Mouse (Mus musculus) olfactory bulb, adult 2 months (tissue): ENCODE data around the gene Nptx1. TPM values are rescaled to one million over a fixed set of nuclear protein-coding genes. Genes with fewer than 3 reads are reported as not detected.

Source experiments
- H3K27ac ChIP-seq: fragments of 200-500 bp; 2 replicates; pipeline ENCODE4 v1.5.1; 2012; ENCODE audit warnings: low read depth, low read length; ENCODE audit not compliant: insufficient read depth
- H3K4me1 ChIP-seq: fragments of 200-500 bp; 2 replicates; pipeline ENCODE4 v1.6.1; 2012; ENCODE audit warnings: low read length; ENCODE audit not compliant: control insufficient read depth, insufficient read depth
- H3K4me3 ChIP-seq: fragments of 200-500 bp; 2 replicates; pipeline ENCODE4 v1.5.1; 2012; ENCODE audit warnings: mild to moderate bottlenecking, low read depth, low read length, moderate library complexity; ENCODE audit not compliant: insufficient read depth
- CTCF ChIP-seq: fragments of 200-500 bp; IDR thresholded peaks from 2 replicates; pipeline ENCODE4 v1.5.1; 2012; ENCODE audit warnings: low read depth, mild to moderate bottlenecking, low read length, moderate library complexity; ENCODE audit not compliant: insufficient read depth
- POLR2A ChIP-seq: fragments of 200-500 bp; IDR thresholded peaks from 2 replicates; pipeline ENCODE4 v1.6.1; 2012; ENCODE audit warnings: mild to moderate bottlenecking, low read depth, low read length, moderate library complexity; ENCODE audit not compliant: insufficient read depth
- WGBS: fragments of 180-500 bp; shearing (Covaris S2); methylation state at CpG from one replicate; pipeline ENCODE4 v1.1.7; 2018; 5-methylcytosine and 5-hydroxymethylcytosine counted together
- polyA plus RNA-seq: library from polyadenylated mRNA; stranded (reverse); fragments of >200 nt; gene quantifications from 2 replicates; pipeline ENCODE4 v1.2.4, GENCODE M21; 2012; ENCODE audit warnings: low replicate concordance; ENCODE audit not compliant: missing spikeins, insufficient read depth, insufficient read length

Nptx1 gene
- polyA plus RNA-seq, 1 experiment: not detected

- WGBS: 17% methylated on average over 10 of the region's 10 CpGs
- no peak for TF ChIP-seq POLR2A
- TF ChIP-seq CTCF: no peak
- H3K4me1 ChIP-seq: peaks cover 15% of the 10 kb centered on the region
- H3K27ac ChIP-seq: no peak overlapping the region
- H3K4me3 ChIP-seq: no peak overlapping the region
Observed at GRCm38 (mm10) chr11:119565684-119566083, 18.1 kb upstream of the Nptx1 start.

GRCm38 (mm10) chr11:119565021-119565420, 17.5 kb upstream of the Nptx1 start:
- TF ChIP-seq POLR2A (no peak), CTCF (no peak)
- H3K27ac ChIP-seq: no peak overlapping the region
- H3K4me3 ChIP-seq: no peak overlapping the region
- WGBS: 81% methylated on average over 7 of the region's 7 CpGs
- peaks cover 15% of the 10 kb centered on the region for H3K4me1 ChIP-seq

GRCm38 (mm10) chr11:119564383-119564782, 16.8 kb upstream of the Nptx1 start:
- no peak for TF ChIP-seq CTCF
- TF ChIP-seq POLR2A: no peak
- peaks cover 15% of the 10 kb centered on the region for H3K4me1 ChIP-seq
- H3K4me3 ChIP-seq: no peak overlapping the region
- WGBS: 93% methylated on average over 10 of the region's 10 CpGs
- no peak overlapping the region for H3K27ac ChIP-seq

GRCm38 (mm10) chr11:119563166-119563565, 15.6 kb upstream of the Nptx1 start:
- H3K27ac ChIP-seq: no peak overlapping the region
- 75% methylated on average over 9 of the region's 9 CpGs for WGBS
- peaks cover 22% of the 10 kb centered on the region for H3K4me1 ChIP-seq
- no peak overlapping the region for H3K4me3 ChIP-seq
- TF ChIP-seq CTCF: no peak
- TF ChIP-seq POLR2A: no peak

GRCm38 (mm10) chr11:119562286-119562685, 14.7 kb upstream of the Nptx1 start:
- TF ChIP-seq CTCF (no peak), POLR2A (no peak)
- Histone ChIP-seq H3K4me3 (no peak overlapping the region), H3K27ac (no peak overlapping the region), H3K4me1 (peaks cover 22% of the 10 kb centered on the region)
- WGBS: 66% methylated on average over 6 of the region's 6 CpGs

DNA sequence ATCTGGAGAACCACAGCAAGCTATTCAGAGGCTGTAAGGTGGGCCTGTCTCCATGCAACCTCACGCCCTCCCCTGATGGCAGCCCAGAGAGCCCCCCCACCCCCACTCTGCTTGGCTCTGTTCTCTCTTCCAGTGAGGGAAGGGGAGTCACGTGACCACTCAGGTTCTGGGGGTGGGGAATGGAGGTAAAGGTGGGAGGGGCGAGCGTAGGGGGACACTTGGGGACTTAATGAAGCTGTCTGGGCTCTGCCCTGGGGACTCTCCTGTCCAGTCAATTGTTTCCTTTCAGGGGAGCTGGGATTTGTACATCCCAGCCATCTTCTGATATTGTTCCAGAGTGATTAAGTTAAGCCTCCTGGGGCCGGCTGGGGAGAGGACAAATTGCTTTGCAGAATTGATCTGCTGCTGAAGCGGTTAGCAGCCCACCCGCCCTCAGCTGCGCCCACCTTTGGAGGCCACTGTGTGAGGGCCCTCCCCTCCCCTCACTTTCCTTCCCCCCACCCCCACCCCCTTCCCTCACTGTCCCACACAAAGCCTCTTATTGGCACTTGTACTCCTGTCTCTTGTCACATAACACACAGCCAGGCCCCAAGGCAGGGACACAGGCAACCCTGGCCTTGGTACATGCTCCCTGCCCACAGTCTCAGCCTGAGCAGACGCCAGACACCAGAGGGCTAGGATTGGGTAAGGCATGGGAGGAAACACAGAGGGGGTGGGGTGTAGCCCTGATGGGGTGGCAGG, 11.5 kb upstream of the Nptx1 start:
- H3K4me1 ChIP-seq: peaks cover 7% of the 10 kb centered on the region
- WGBS: 36% methylated on average over 9 of the region's 9 CpGs
- H3K27ac ChIP-seq: no peak overlapping the region
- TF ChIP-seq POLR2A (no peak), CTCF (no peak)
- H3K4me3 ChIP-seq: no peak overlapping the region

GRCm38 (mm10) chr11:119557940-119558869, 10.7 kb upstream of the Nptx1 start:
- H3K4me1 ChIP-seq: peaks cover 7% of the 10 kb centered on the region
- no peak overlapping the region for H3K4me3 ChIP-seq
- H3K27ac ChIP-seq: no peak overlapping the region
- TF ChIP-seq CTCF: no peak
- 48% methylated on average over 17 of the region's 17 CpGs for WGBS

DNA sequence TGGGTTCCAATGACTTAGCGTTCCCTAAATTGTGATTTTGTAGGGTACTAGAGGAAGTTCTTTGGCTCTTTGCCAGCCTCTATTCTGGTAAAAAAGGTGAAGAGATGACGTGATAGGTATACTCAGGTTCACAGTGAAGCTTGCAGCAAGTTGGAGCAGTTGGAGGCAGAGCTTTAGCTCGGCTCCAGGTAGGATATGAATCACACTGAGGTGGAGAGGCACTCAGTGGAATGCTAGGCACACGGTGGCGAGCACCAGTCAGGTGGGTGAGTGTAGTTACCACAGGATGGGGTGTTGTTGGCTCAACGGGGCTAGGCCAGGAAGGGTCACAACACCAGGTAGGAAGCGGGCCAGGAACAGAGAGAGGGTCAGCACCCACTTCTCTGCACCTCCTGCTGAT, 7.6 kb upstream of the Nptx1 start:
- WGBS: 93% methylated on average over 7 of the region's 7 CpGs
- H3K27ac ChIP-seq: no peak overlapping the region
- TF ChIP-seq CTCF (no peak), POLR2A (no peak)
- H3K4me1 ChIP-seq: peaks cover 7% of the 10 kb centered on the region
- H3K4me3 ChIP-seq: no peak overlapping the region

- H3K4me1 ChIP-seq: peaks cover 9% of the 10 kb centered on the region
- H3K27ac ChIP-seq: no peak overlapping the region
- TF ChIP-seq CTCF (no peak), POLR2A (no peak)
- WGBS: 80% methylated on average over 7 of the region's 7 CpGs
- H3K4me3 ChIP-seq: no peak overlapping the region
Observed at GRCm38 (mm10) chr11:119554706-119555105, 7.2 kb upstream of the Nptx1 start.
